Mouse (Mus musculus) liver, embryonic 14.5 days (tissue): Measurements from ENCODE around the gene Clpsl2.

ENCODE experiments used
- CTCF ChIP-seq: IDR thresholded peaks from 2 replicates; pipeline ENCODE4 v1.5.1; 2016; ENCODE audit warnings: antibody characterized with exemption, low read depth, control low read depth
- EP300 ChIP-seq: IDR thresholded peaks from 2 replicates; pipeline ENCODE4 v1.6.1; 2016; ENCODE audit warnings: antibody characterized with exemption, low read depth

GRCm38 (mm10) chr17:28527184-28528042, 21.8 kb upstream of the Clpsl2 start:
- TF ChIP-seq CTCF (no peak), EP300 (no peak)
